Mouse (Mus musculus): ENCODE measurements around the gene Pdilt. TPM values are rescaled to one million over a fixed set of nuclear protein-coding genes. Genes with fewer than 3 reads are reported as not detected.

Gene Pdilt
- polyA plus RNA-seq, 1 experiment from 2014 or later = 0.13 TPM

GRCm38 (mm10) chr7:119519654-119520053 is 3.6 kb downstream of the Pdilt start:
- ATAC-seq (ENCODE audit: low FRiP score, low TSS enrichment) = no peak
- peak; percentile 65 for DNase-seq
- H3K4me1 ChIP-seq (ENCODE audit: control insufficient read depth, insufficient read depth, low read length) = no peaks in the 10 kb centered on the region
- H3K9ac ChIP-seq (replicated peaks; ENCODE audit: low read length) = no peak overlapping the region
- no peak overlapping the region for H3K4me2 ChIP-seq (ENCODE audit: low read length)
- H3K36me3 ChIP-seq (ENCODE audit: control insufficient read depth, insufficient read depth, low read length) = no peaks in the 10 kb centered on the region
- H3K9me3 ChIP-seq (ENCODE audit: control insufficient read depth, low read length) = no peaks in the 10 kb centered on the region
- 46% methylated on average over 5 of the region's 5 CpGs for WGBS
- H3K27ac ChIP-seq (replicated peaks; ENCODE audit: low read depth, low read length) = no peak overlapping the region
- H3K4me3 ChIP-seq (replicated peaks; ENCODE audit: low read depth, low read length) = no peak overlapping the region
- H3K27me3 ChIP-seq (ENCODE audit: control insufficient read depth, insufficient read depth, low read length) = no peaks in the 10 kb centered on the region

GRCm38 (mm10) chr7:119519163-119519562 is 4.1 kb downstream of the Pdilt start, which contains the start of gene Acsm5:
Gene Acsm5, plus strand, starts transcription at chr7:119519463.
- ATAC-seq (ENCODE audit: low FRiP score, low TSS enrichment) (no peak), DNase-seq (no peak)
- no peak within 1 kb of the TSS for H3K4me2 ChIP-seq (ENCODE audit: low read length)
- H3K9me3 ChIP-seq (ENCODE audit: control insufficient read depth, low read length) = no peaks in the 10 kb centered on the region
- WGBS = 72% methylated on average over 5 of the region's 5 CpGs
- H3K4me1 ChIP-seq (ENCODE audit: control insufficient read depth, insufficient read depth, low read length) = no peaks in the 10 kb centered on the region
- no peaks in the 10 kb centered on the region for H3K27me3 ChIP-seq (ENCODE audit: control insufficient read depth, insufficient read depth, low read length)
- no peak within 1 kb of the TSS for H3K4me3 ChIP-seq (replicated peaks; ENCODE audit: low read depth, low read length)
- H3K9ac ChIP-seq (replicated peaks; ENCODE audit: low read length) = no peak within 1 kb of the TSS
- H3K36me3 ChIP-seq (ENCODE audit: control insufficient read depth, insufficient read depth, low read length) = no peaks in the 10 kb centered on the region
- no peak within 1 kb of the TSS for H3K27ac ChIP-seq (replicated peaks; ENCODE audit: low read depth, low read length)

DNA sequence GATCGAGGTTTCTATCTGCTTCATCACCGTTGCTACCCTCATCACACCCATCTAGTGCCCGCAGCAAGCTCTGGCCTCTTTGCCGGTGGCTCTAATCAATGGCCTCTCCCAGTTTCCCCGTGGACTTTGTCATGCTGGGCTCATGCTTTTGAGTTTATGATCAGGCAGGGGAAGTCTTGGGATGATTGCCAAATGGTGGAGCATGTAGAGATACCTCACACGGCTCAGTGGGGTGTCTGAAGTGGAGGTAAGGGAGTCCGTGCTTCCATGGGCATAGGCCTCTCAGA is 7.1 kb downstream of the Pdilt start:
- Histone ChIP-seq H3K27me3 (ENCODE audit: control insufficient read depth, insufficient read depth, low read length) (no peaks in the 10 kb centered on the region), H3K9ac (replicated peaks; ENCODE audit: low read length) (no peak overlapping the region), H3K9me3 (ENCODE audit: control insufficient read depth, low read length) (no peaks in the 10 kb centered on the region), H3K36me3 (ENCODE audit: control insufficient read depth, insufficient read depth, low read length) (no peaks in the 10 kb centered on the region), H3K4me2 (ENCODE audit: low read length) (no peak overlapping the region), H3K27ac (replicated peaks; ENCODE audit: low read depth, low read length) (no peak overlapping the region), H3K4me3 (replicated peaks; ENCODE audit: low read depth, low read length) (no peak overlapping the region), H3K4me1 (ENCODE audit: control insufficient read depth, insufficient read depth, low read length) (no peaks in the 10 kb centered on the region)
- WGBS = 84% methylated on average over 7 of the region's 7 CpGs
- no peak for ATAC-seq (ENCODE audit: low FRiP score, low TSS enrichment)
- DNase-seq = no peak

GRCm38 (mm10) chr7:119515492-119516271 is 7.6 kb downstream of the Pdilt start:
- H3K9ac ChIP-seq (replicated peaks; ENCODE audit: low read length) = no peak overlapping the region
- H3K4me1 ChIP-seq (ENCODE audit: control insufficient read depth, insufficient read depth, low read length) = no peaks in the 10 kb centered on the region
- H3K36me3 ChIP-seq (ENCODE audit: control insufficient read depth, insufficient read depth, low read length) = no peaks in the 10 kb centered on the region
- no peak overlapping the region for H3K27ac ChIP-seq (replicated peaks; ENCODE audit: low read depth, low read length)
- WGBS = 72% methylated on average over 10 of the region's 10 CpGs
- no peak for ATAC-seq (ENCODE audit: low FRiP score, low TSS enrichment)
- H3K9me3 ChIP-seq (ENCODE audit: control insufficient read depth, low read length) = no peaks in the 10 kb centered on the region
- DNase-seq = peak; percentile 86
- H3K27me3 ChIP-seq (ENCODE audit: control insufficient read depth, insufficient read depth, low read length) = no peaks in the 10 kb centered on the region
- H3K4me3 ChIP-seq (replicated peaks; ENCODE audit: low read depth, low read length) = no peak overlapping the region
- H3K4me2 ChIP-seq (ENCODE audit: low read length) = no peak overlapping the region

GRCm38 (mm10) chr7:119513056-119513455 is 10.2 kb downstream of the Pdilt start:
- no peak overlapping the region for H3K4me3 ChIP-seq (replicated peaks; ENCODE audit: low read depth, low read length)
- no peaks in the 10 kb centered on the region for H3K4me1 ChIP-seq (ENCODE audit: control insufficient read depth, insufficient read depth, low read length)
- 25% methylated on average over 7 of the region's 7 CpGs for WGBS
- no peak overlapping the region for H3K27ac ChIP-seq (replicated peaks; ENCODE audit: low read depth, low read length)
- no peak overlapping the region for H3K9ac ChIP-seq (replicated peaks; ENCODE audit: low read length)
- H3K4me2 ChIP-seq (ENCODE audit: low read length) = no peak overlapping the region
- peak; percentile 77 for DNase-seq
- H3K27me3 ChIP-seq (ENCODE audit: control insufficient read depth, insufficient read depth, low read length) = no peaks in the 10 kb centered on the region
- H3K36me3 ChIP-seq (ENCODE audit: control insufficient read depth, insufficient read depth, low read length) = no peaks in the 10 kb centered on the region
- no peaks in the 10 kb centered on the region for H3K9me3 ChIP-seq (ENCODE audit: control insufficient read depth, low read length)
- ATAC-seq (ENCODE audit: low FRiP score, low TSS enrichment) = no peak

- ATAC-seq (ENCODE audit: low FRiP score, low TSS enrichment) (no peak), DNase-seq (no peak)
- no peak overlapping the region for H3K9ac ChIP-seq (replicated peaks; ENCODE audit: low read length)
- no peak overlapping the region for H3K4me2 ChIP-seq (ENCODE audit: low read length)
- H3K36me3 ChIP-seq (ENCODE audit: control insufficient read depth, insufficient read depth, low read length) = no peaks in the 10 kb centered on the region
- no peak overlapping the region for H3K27ac ChIP-seq (replicated peaks; ENCODE audit: low read depth, low read length)
- no peaks in the 10 kb centered on the region for H3K4me1 ChIP-seq (ENCODE audit: control insufficient read depth, insufficient read depth, low read length)
- no peaks in the 10 kb centered on the region for H3K27me3 ChIP-seq (ENCODE audit: control insufficient read depth, insufficient read depth, low read length)
- 92% methylated on average over 4 of the region's 4 CpGs for WGBS
- H3K4me3 ChIP-seq (replicated peaks; ENCODE audit: low read depth, low read length) = no peak overlapping the region
- no peaks in the 10 kb centered on the region for H3K9me3 ChIP-seq (ENCODE audit: control insufficient read depth, low read length)
Measured at GRCm38 (mm10) chr7:119511143-119511542, 12.1 kb downstream of the Pdilt start.

GRCm38 (mm10) chr7:119490041-119490780 is 33.1 kb downstream of the Pdilt start:
- H3K9ac ChIP-seq (replicated peaks; ENCODE audit: low read length) = no peak overlapping the region
- ATAC-seq (ENCODE audit: low FRiP score, low TSS enrichment) (no peak), DNase-seq (no peak)
- H3K9me3 ChIP-seq (ENCODE audit: control insufficient read depth, low read length) = no peaks in the 10 kb centered on the region
- no peak overlapping the region for H3K27ac ChIP-seq (replicated peaks; ENCODE audit: low read depth, low read length)
- 94% methylated on average over 4 of the region's 4 CpGs for WGBS
- H3K4me2 ChIP-seq (ENCODE audit: low read length) = no peak overlapping the region
- H3K4me3 ChIP-seq (replicated peaks; ENCODE audit: low read depth, low read length) = no peak overlapping the region
- H3K27me3 ChIP-seq (ENCODE audit: control insufficient read depth, insufficient read depth, low read length) = no peaks in the 10 kb centered on the region
- no peaks in the 10 kb centered on the region for H3K36me3 ChIP-seq (ENCODE audit: control insufficient read depth, insufficient read depth, low read length)
- H3K4me1 ChIP-seq (ENCODE audit: control insufficient read depth, insufficient read depth, low read length) = no peaks in the 10 kb centered on the region

DNA sequence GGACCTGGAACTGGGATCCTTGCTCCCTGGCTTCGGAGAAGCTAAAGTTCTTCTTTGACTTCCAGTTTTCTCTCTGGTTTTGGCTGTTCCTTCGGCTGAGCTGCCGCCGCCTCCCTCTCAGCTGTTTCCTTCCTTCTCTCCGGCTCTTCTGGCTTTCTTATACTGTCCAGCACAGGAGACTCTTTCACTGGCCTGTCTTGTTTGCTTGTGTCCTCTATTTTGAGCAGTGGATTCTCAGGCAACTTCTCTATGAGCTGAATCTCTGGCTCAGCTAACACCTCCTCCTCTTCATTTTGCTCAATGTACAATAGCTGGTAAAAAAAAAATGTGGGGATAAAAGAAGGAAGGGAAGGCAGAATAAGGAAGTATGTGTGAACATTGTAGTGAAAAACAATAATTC is 36.6 kb downstream of the Pdilt start:
- DNase-seq (no peak), ATAC-seq (ENCODE audit: low FRiP score, low TSS enrichment) (no peak)
- Histone ChIP-seq H3K27me3 (ENCODE audit: control insufficient read depth, insufficient read depth, low read length) (no peaks in the 10 kb centered on the region), H3K9ac (replicated peaks; ENCODE audit: low read length) (no peak overlapping the region), H3K9me3 (ENCODE audit: control insufficient read depth, low read length) (no peaks in the 10 kb centered on the region), H3K4me3 (replicated peaks; ENCODE audit: low read depth, low read length) (no peak overlapping the region), H3K4me1 (ENCODE audit: control insufficient read depth, insufficient read depth, low read length) (no peaks in the 10 kb centered on the region), H3K4me2 (ENCODE audit: low read length) (no peak overlapping the region), H3K27ac (replicated peaks; ENCODE audit: low read depth, low read length) (no peak overlapping the region), H3K36me3 (ENCODE audit: control insufficient read depth, insufficient read depth, low read length) (no peaks in the 10 kb centered on the region)
- 94% methylated on average over 5 of the region's 5 CpGs for WGBS

GRCm38 (mm10) chr7:119484154-119484553 is 39.1 kb downstream of the Pdilt start:
- ATAC-seq (ENCODE audit: low FRiP score, low TSS enrichment) (no peak), DNase-seq (no peak)
- Histone ChIP-seq H3K36me3 (ENCODE audit: control insufficient read depth, insufficient read depth, low read length) (no peaks in the 10 kb centered on the region), H3K4me1 (ENCODE audit: control insufficient read depth, insufficient read depth, low read length) (no peaks in the 10 kb centered on the region), H3K4me3 (replicated peaks; ENCODE audit: low read depth, low read length) (no peak overlapping the region), H3K9me3 (ENCODE audit: control insufficient read depth, low read length) (no peaks in the 10 kb centered on the region), H3K4me2 (ENCODE audit: low read length) (no peak overlapping the region), H3K9ac (replicated peaks; ENCODE audit: low read length) (no peak overlapping the region), H3K27me3 (ENCODE audit: control insufficient read depth, insufficient read depth, low read length) (no peaks in the 10 kb centered on the region), H3K27ac (replicated peaks; ENCODE audit: low read depth, low read length) (no peak overlapping the region)
- WGBS = 91% methylated on average over 4 of the region's 4 CpGs
